Mouse (Mus musculus) MEL (cell line): ENCODE measurements around the gene Fmn2. TPM values are rescaled to one million over a fixed set of nuclear protein-coding genes. Genes with fewer than 3 reads are reported as not detected.

Experiments
- DNase-seq: peaks from one replicate; pipeline ENCODE4 v3.0.0; 2011; ENCODE audit warnings: low read depth, low spot score
- H3K27ac ChIP-seq: 2 replicates; pipeline ENCODE4 v1.5.1; 2012; ENCODE audit warnings: low read depth, mild to moderate bottlenecking, control low read depth, low read length, moderate library complexity; ENCODE audit not compliant: control insufficient read depth
- H3K27me3 ChIP-seq, 2 experiments: fragments of 150-350 bp in 1 of 2; sonication (generic) in 1 of 2; 2 replicates each; pipeline ENCODE4 v1.6.1; 2012; ENCODE audit warnings: low read length in 2 of 2, mild to moderate bottlenecking in 2 of 2, improper control_type of control experiment in 1 of 2, moderate library complexity in 1 of 2; ENCODE audit not compliant: insufficient read depth in 2 of 2, control insufficient read depth in 1 of 2
- H3K36me3 ChIP-seq, 2 experiments: 2 replicates each; pipeline ENCODE4 v1.6.1; 2012 to 2014; ENCODE audit warnings: low read length in 2 of 2, improper control_type of control experiment in 1 of 2, inconsistent platforms in 1 of 2, mild to moderate bottlenecking in 1 of 2; ENCODE audit not compliant: insufficient read depth in 2 of 2, control insufficient read depth in 1 of 2
- H3K4me1 ChIP-seq, 2 experiments: fragments of 150-350 bp in 1 of 2; sonication (generic) in 1 of 2; 2 replicates each; pipeline ENCODE4 v1.6.1; 2012; ENCODE audit warnings: low read length in 2 of 2, improper control_type of control experiment in 1 of 2, mild to moderate bottlenecking in 1 of 2; ENCODE audit not compliant: insufficient read depth in 2 of 2, control insufficient read depth in 1 of 2
- H3K4me3 ChIP-seq, 2 experiments: fragments of 150-350 bp in 1 of 2; sonication (generic) in 1 of 2; 2 replicates each; pipeline ENCODE4 v1.5.1; 2012; ENCODE audit warnings: low read depth in 2 of 2, low read length in 2 of 2, mild to moderate bottlenecking in 2 of 2, moderate library complexity in 2 of 2, control low read depth in 1 of 2, improper control_type of control experiment in 1 of 2; ENCODE audit not compliant: control insufficient read depth in 1 of 2, insufficient read depth in 1 of 2
- H3K79me2 ChIP-seq: 2 replicates; pipeline ENCODE4 v1.6.1; 2012; ENCODE audit warnings: mild to moderate bottlenecking, low read length, moderate library complexity; ENCODE audit not compliant: control insufficient read depth, poor library complexity, insufficient read depth
- H3K9ac ChIP-seq: 2 replicates; pipeline ENCODE4 v1.6.1; 2012; ENCODE audit warnings: low read depth, mild to moderate bottlenecking, control low read depth, low read length, moderate library complexity; ENCODE audit not compliant: control insufficient read depth, poor library complexity, severe bottlenecking
- H3K9me3 ChIP-seq: fragments of 150-350 bp; sonication (generic); replicated peaks from 2 replicates; pipeline ENCODE4 v1.6.1; 2012; ENCODE audit warnings: mild to moderate bottlenecking, low read length, improper control_type of control experiment, moderate library complexity; ENCODE audit not compliant: insufficient read depth
- CHD2 ChIP-seq: IDR thresholded peaks from 2 replicates; pipeline ENCODE4 v1.6.1; 2011; ENCODE audit warnings: low read length, improper control_type of control experiment
- E2F4 ChIP-seq: IDR thresholded peaks from 2 replicates; pipeline ENCODE4 v1.6.1; 2011; ENCODE audit warnings: low read depth, low read length, improper control_type of control experiment, borderline replicate concordance
- ELF1 ChIP-seq: IDR thresholded peaks from 2 replicates; pipeline ENCODE4 v1.6.1; 2014; ENCODE audit warnings: low read depth, mild to moderate bottlenecking, inconsistent platforms, low read length, improper control_type of control experiment, moderate library complexity
- EP300 ChIP-seq, 2 experiments: IDR thresholded peaks; 2 replicates each; pipeline ENCODE4 v1.6.1; 2011; ENCODE audit warnings: improper control_type of control experiment in 2 of 2, low read length in 2 of 2, low read depth in 1 of 2, mild to moderate bottlenecking in 1 of 2
- KAT2A ChIP-seq: conservative IDR thresholded peaks from 2 replicates; pipeline ENCODE4 v1.6.1; 2012; ENCODE audit warnings: low read depth, low read length, improper control_type of control experiment, inconsistent platforms
- MAX ChIP-seq: IDR thresholded peaks from 2 replicates; pipeline ENCODE4 v1.6.1; 2011; ENCODE audit warnings: low read length, improper control_type of control experiment
- MAZ ChIP-seq: IDR thresholded peaks from 2 replicates; pipeline ENCODE4 v1.6.1; 2012; ENCODE audit warnings: low read depth, mild to moderate bottlenecking, inconsistent platforms, low read length, improper control_type of control experiment
- MEF2A ChIP-seq: IDR thresholded peaks from 2 replicates; pipeline ENCODE4 v1.6.1; 2014; ENCODE audit warnings: low read depth, mild to moderate bottlenecking, inconsistent platforms, low read length, improper control_type of control experiment; ENCODE audit not compliant: poor library complexity, insufficient replicate concordance, severe bottlenecking; ENCODE audit errors: extremely low read depth
- MXI1 ChIP-seq: IDR thresholded peaks from 2 replicates; pipeline ENCODE4 v1.6.1; 2011; ENCODE audit warnings: mild to moderate bottlenecking, low read depth, low read length, improper control_type of control experiment
- MYC ChIP-seq: IDR thresholded peaks from 2 replicates; pipeline ENCODE4 v1.6.1; 2011; ENCODE audit warnings: low read depth, mild to moderate bottlenecking, low read length, improper control_type of control experiment, moderate library complexity
- NELFE ChIP-seq: IDR thresholded peaks from 2 replicates; pipeline ENCODE4 v1.6.1; 2011; ENCODE audit warnings: low read depth, low read length, improper control_type of control experiment
- POLR2AphosphoS2 ChIP-seq: IDR thresholded peaks from 2 replicates; pipeline ENCODE4 v1.6.1; 2011; ENCODE audit warnings: low read length, improper control_type of control experiment
- RAD21 ChIP-seq: IDR thresholded peaks from 2 replicates; pipeline ENCODE4 v1.6.1; 2011; ENCODE audit warnings: mild to moderate bottlenecking, low read depth, low read length, improper control_type of control experiment
- TAL1 ChIP-seq: IDR thresholded peaks from 2 replicates; pipeline ENCODE4 v1.6.1; 2012; ENCODE audit warnings: mild to moderate bottlenecking, inconsistent platforms, low read length, moderate library complexity, mixed read lengths
- TCF12 ChIP-seq: IDR thresholded peaks from 2 replicates; pipeline ENCODE4 v1.6.1; 2014; ENCODE audit warnings: low read depth, mild to moderate bottlenecking, inconsistent platforms, low read length, improper control_type of control experiment, moderate library complexity
- USF1 ChIP-seq: IDR thresholded peaks from 2 replicates; pipeline ENCODE4 v1.6.1; 2014; ENCODE audit warnings: low read depth, mild to moderate bottlenecking, inconsistent platforms, low read length, improper control_type of control experiment, moderate library complexity
- USF2 ChIP-seq, 2 experiments: IDR thresholded peaks; 2 replicates each; pipeline ENCODE4 v1.6.1; 2011 to 2012; ENCODE audit warnings: improper control_type of control experiment in 2 of 2, low read length in 2 of 2, borderline replicate concordance in 1 of 2, inconsistent platforms in 1 of 2, low read depth in 1 of 2, mild to moderate bottlenecking in 1 of 2; ENCODE audit not compliant: insufficient read depth in 1 of 2
- ZKSCAN1 ChIP-seq: IDR thresholded peaks from 2 replicates; pipeline ENCODE4 v1.6.1; 2012; ENCODE audit warnings: low read depth, mild to moderate bottlenecking, inconsistent platforms, low read length, improper control_type of control experiment, moderate library complexity
- ZMIZ1 ChIP-seq: IDR thresholded peaks from 2 replicates; pipeline ENCODE4 v1.6.1; 2012; ENCODE audit warnings: low read depth, mild to moderate bottlenecking, inconsistent platforms, low read length, improper control_type of control experiment, moderate library complexity
- ZNF384 ChIP-seq: IDR thresholded peaks from 2 replicates; pipeline ENCODE4 v1.6.1; 2012; ENCODE audit warnings: low read depth, mild to moderate bottlenecking, inconsistent platforms, low read length, improper control_type of control experiment
- polyA plus RNA-seq, 2 experiments: library from polyadenylated mRNA; stranded (reverse) in 1 of 2; unstranded in 1 of 2; fragments of >175 nt in 1 of 2; fragments of >200 nt in 1 of 2; gene quantifications; 2 replicates each; pipeline versions ENCODE4 v1.2.1 to v1.2.4; 2012; ENCODE audit warnings: low replicate concordance in 2 of 2, low read depth in 1 of 2; ENCODE audit not compliant: insufficient read length in 2 of 2, insufficient read depth in 1 of 2, missing spikeins in 1 of 2
- total RNA-seq: library from RNA; depleted of rRNA; stranded (reverse); fragments of 300-350 nt; gene quantifications from 2 replicates; pipeline ENCODE4 v1.2.3, GENCODE M21; 2012

Gene Fmn2
- total and polyA plus RNA-seq, 3 experiments: not detected

DNA sequence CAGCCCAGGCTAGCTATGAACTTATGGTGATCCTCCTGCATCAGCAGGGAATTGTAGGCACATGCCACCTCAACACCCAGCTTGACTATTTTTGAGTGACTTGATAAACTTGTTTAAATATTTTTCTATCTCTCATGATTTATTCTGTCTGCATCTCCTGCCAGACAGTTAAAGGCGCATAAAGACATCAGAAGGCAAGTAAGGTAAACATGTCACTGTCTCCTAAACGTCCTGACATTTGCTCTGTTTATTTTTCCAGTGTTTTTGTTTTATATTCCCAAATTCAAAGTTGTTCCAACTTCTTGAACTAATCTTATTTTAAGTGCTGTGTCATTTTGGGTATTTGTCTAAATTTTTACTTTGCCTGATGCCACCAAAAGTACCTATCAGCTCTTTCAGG is 264.1 kb downstream of the Fmn2 start:
- Histone ChIP-seq H3K9me3 (no peaks in the 10 kb centered on the region), H3K4me3 (no peak overlapping the region), H3K79me2 (no peaks in the 10 kb centered on the region), H3K36me3 (peaks cover 0 to 10% of the 10 kb centered on the region in 2 experiments; a peak in 2 of 4 replicates), H3K27ac (no peak overlapping the region), H3K9ac (no peak overlapping the region), H3K27me3 (no peaks in the 10 kb centered on the region), H3K4me1 (peaks cover 0 to 3% of the 10 kb centered on the region in 2 experiments; a peak in 1 of 4 replicates)
- DNase-seq: no peak
- TF ChIP-seq ZMIZ1: no peak
- no peak for TF ChIP-seq ZKSCAN1
- TF ChIP-seq MEF2A: no peak
- no peak for TF ChIP-seq USF1
- no peak for TF ChIP-seq MAZ
- TF ChIP-seq NELFE: no peak
- TF ChIP-seq ELF1: no peak
- TF ChIP-seq USF2 (IDR thresholded peaks at IDR 0.05; ENCODE audit: borderline replicate concordance in 1 of 2, insufficient read depth in 1 of 2, low read depth in 1 of 2, low read length in 2 of 2): no peak
- TF ChIP-seq TCF12: no peak
- no peak for TF ChIP-seq MYC
- no peak for TF ChIP-seq E2F4
- TF ChIP-seq KAT2A: no peak

DNA sequence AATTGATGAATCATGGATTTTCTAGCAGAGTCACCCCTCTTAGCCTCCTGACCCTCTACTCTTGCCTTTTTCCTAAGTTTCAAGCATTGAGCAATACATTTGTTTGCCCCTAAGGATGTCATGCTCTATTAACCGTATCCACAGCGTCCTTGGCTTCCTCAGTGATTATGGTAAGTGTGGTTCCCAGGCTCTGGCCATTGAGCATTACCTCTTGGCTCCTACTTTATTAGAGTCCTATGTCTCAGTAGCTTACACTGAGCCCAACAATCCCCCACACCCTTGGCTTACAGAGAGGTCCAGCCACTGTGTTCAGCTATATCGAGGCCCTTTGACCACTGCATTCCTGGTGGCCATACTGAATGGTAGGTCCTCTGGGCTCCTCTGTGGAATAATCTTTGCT is 265.2 kb downstream of the Fmn2 start:
- no peak for DNase-seq
- peaks cover 0 to 10% of the 10 kb centered on the region in 2 experiments; a peak in 2 of 4 replicates for H3K36me3 ChIP-seq
- no peak for TF ChIP-seq EP300 (IDR thresholded peaks at IDR 0.05; ENCODE audit: low read depth in 1 of 2, low read length in 2 of 2)
- TF ChIP-seq RAD21: no peak
- no peak for TF ChIP-seq ZNF384
- no peak for TF ChIP-seq POLR2AphosphoS2
- no peak for TF ChIP-seq CHD2
- TF ChIP-seq MAX: no peak
- TF ChIP-seq NELFE: no peak
- no peak for TF ChIP-seq USF1
- no peak for TF ChIP-seq MXI1
- TF ChIP-seq USF2 (IDR thresholded peaks at IDR 0.05; ENCODE audit: borderline replicate concordance in 1 of 2, insufficient read depth in 1 of 2, low read depth in 1 of 2, low read length in 2 of 2): no peak
- TF ChIP-seq TAL1: no peak
- TF ChIP-seq, all 39 proteins: peak for 0
- no peak overlapping the region for H3K27ac ChIP-seq
- no peaks in the 10 kb centered on the region for H3K9me3 ChIP-seq
- no peak overlapping the region for H3K9ac ChIP-seq
- H3K4me1 ChIP-seq: peaks cover 0 to 3% of the 10 kb centered on the region in 2 experiments; a peak in 1 of 4 replicates
- H3K27me3 ChIP-seq: no peaks in the 10 kb centered on the region
- no peak overlapping the region for H3K4me3 ChIP-seq
- no peaks in the 10 kb centered on the region for H3K79me2 ChIP-seq
